Mouse (Mus musculus) Muller cell, postnatal 12 days (primary cell): ENCODE data around the gene Gpr174.
"Not testable (repeated sequence)": the region's sequence is repeated elsewhere in the genome, so short reads cannot be mapped to it uniquely, and the experiment has no call there.

Source experiments
- DNase-seq: peaks from one replicate; pipeline ENCODE4 v3.0.0-alpha.2; 2015; ENCODE audit errors: inconsistent ontology term

The Gpr174 gene

DNA sequence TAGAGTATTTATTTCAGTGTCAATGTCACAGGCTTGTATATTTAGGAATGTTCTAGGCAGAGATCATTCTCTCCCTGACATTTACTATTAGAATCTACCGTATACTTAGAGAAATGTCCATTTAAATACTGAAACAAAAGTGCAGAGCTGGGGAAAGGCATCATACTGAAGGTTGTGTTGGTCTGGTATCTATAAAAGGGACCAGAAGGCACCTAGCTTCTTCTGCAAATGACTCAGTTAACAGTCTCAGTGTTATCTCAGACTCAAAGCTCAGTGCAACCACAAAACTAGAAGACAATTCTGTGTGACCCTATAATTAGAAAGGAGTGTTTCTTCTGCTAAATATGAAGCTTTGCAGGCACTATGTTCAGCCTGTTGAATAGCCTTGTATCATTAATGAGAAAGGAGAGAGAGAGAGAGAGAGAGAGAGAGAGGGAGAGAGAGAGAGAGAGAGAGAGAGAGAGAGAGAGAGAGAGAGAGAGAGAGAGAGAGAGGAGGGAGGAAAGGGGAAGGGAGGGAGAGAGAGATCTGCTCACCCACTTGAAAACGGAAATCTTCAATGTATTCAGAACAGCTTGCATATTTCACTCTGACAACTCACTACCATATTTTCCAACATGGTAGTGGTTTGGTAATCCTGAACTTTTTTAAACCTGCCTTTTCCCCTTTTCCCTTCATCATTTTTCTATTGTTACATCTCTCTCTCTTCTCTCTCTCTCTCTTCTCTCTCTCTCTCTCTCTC lies at the start of gene Gpr174:
Gene Gpr174 (plus strand): TSS at position 393 of the 742 bp plus-strand sequence.
- no peak for DNase-seq

DNA sequence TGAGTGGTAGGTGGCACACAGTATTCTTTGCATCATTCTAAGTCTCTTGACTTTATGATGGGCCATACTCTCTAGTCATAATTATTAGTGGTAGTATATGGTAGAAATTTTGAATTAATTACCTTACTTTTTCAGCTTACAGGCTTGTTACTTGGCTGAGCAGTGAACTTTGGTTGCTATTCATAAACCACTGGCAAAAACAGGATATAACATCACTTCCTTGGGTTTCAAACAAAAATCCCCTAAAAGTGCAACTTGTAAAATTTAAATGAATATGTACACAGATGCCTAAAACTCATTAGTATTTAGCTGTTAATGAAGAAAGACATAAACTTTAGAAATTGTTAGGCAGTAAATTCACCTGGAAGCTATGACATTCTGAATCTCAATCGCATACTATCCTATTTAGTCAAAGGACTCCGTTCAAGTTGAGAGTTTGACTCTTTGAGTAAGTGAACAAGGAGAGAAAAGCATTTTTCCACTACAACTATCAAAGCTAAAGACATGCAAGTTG lies 38.0 kb upstream of the Gpr174 start:
- DNase-seq = no peak

DNA sequence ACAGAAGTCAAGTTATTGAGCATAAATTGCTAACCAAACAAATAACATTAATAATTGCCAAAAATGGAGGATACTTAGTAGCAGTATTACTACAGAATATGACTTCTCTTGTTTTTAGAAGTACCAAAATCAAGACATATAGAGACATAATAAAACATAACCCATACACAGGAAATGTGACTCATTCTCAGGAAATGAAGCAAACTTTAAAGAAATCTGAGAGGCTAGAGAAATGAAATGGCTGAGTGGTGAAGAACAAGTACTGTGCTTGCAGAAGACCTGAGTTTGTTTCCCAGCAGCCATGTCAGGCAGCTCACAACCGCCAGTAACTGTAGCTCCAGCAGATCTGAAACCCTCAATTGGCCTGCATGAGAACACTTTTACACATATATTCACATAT lies 30.8 kb upstream of the Gpr174 start:
- DNase-seq = no peak

DNA sequence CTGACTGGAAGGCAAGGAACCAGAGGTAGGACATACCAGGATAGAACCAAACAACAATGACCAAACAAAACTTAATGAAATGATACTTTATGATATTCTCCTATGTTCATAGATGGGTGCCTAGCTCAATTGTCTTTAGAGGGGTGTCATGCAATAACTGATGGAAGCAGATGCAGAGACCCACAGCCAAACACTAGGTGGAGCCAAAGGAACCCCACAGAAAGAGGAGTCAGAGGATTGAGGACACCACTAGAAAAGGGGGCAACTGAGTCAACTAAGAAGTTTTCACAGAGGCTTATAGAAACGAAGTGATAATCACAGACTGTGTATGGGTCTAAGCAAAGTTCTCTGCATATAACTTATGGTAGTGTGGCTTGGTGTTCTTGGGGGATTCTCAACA lies 24.5 kb upstream of the Gpr174 start:
- no peak for DNase-seq

DNA sequence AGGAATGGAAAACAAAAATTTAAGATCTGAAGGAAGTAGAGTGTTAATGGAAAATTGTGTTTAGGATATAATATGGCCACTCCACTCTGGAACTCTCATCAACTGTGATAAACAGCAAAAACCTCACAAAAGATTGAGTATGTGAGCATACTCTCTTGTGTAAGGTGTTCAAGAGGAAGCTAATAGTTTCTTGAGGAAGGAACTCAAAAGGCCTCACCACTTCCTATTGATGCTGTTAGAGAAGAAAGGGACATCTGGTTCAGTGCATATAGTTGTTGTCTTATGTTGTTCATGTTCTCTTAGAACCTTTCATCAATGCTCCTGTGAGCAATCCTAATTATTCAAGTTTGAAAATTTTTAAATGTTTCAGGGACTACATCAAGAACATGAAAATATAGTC lies 21.0 kb upstream of the Gpr174 start:
- no peak for DNase-seq

DNA sequence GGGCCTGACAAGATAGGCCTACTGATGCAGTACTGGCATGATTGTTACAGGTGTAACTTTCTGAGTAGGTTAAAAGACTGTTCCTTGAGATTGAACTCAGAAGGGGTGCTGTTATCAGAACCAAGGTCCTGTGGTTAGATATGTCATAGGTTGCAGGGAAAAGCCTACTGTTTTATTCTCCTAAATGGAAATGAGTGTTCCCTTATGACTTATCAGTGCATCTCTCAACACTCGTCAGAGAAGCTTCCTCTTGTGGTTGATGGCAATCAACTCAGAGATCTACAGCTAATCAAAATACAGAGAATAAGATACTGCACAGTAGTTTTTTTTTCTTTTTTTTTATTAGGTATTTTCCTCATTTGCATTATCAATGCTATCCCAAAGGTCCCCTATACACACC lies 19.2 kb upstream of the Gpr174 start:
- DNase-seq = no peak

DNA sequence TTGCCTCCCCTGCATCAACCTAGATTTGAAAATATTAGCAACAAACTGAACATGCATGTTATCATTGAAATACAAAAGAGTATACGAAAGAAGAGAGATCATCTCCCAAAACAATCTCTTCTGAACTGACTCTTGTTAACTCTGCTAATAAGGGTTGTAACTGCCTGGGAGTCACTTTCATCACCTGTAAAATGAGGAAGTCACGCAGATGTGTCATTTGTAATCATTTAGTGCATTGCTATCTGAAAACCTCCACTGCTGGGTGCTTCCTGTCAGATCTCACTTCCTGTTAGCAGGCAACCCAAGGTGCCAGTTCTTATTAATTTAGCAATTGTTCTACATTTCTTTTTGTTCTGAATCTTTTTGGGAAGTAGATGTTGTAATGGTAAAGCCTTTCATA lies 5.3 kb upstream of the Gpr174 start:
- no peak for DNase-seq

DNA sequence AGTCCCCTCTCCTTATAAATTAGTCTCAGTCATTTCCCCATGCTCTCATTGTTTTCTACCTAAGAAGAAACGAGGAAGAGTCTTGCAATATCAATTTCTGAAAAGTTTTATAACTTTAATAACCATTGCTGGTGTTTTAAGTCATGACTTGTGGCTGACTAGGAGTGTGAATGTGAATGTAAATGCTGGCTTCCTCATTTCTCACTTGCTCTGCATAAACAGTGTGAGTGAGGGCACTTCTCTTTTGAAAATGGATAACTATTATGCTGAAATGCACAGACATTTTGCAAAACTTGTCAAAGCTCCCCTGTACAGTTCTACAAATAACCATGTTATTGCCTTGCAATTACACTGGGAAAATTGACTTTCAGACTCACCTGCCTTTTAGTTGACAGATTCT lies 8.9 kb downstream of the Gpr174 start:
- DNase-seq = no peak

DNA sequence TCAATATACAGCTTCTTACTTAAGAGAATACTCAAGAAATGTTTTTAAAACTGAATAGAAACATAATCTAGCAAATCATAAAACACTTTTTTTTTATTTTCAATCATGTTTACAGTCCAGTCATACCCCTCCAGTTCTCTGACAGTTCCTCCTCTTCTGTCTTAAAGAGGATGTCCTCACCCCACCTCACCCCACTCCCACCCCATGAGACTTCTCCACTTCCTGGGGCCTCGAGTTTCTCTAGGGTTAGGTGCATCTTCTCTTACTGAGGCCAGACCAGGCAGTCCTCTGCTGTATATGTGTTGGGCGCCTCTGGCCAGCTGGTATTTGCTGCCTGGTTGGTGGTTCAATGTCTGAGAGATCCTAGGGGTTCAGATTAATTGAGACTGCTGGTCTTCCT lies 21.9 kb downstream of the Gpr174 start:
- no peak for DNase-seq

DNA sequence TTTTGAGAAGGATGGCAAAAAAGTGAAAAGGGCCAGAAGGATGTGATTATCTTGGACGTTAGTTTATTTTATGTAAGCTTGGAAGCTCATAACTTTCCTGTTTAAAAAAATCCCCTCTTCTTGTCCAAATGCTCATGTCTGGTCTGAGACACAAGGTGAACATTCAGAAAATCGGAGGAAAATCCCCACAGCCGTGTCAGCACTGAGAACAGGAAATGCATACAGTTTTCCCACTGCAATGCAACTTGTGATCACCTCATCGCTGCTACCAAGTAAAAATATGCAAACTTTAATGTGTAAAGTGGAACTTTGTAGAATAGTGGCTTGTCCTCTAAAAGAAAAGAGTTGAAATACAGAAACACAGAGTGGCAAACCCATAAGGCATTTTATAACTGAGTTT lies 28.5 kb downstream of the Gpr174 start:
- no peak for DNase-seq

DNA sequence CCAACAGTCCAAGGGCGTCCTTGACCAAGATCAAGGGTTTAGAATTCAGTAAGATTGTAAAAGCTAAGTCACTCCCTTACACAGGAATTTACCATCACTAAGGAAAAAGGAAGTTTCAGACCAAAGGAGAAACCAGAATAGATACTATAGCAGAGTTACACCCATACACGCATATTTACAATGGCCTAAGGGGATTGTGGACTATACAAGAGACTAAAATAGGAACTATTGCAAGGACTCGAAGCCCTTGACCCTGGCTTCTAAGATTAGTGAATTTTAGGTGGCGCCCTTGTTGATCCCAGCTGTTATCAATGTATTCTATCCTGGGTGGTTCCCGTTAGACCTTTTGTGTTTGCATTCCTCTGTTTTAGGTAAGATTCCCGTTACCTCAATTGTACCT lies 42.2 kb downstream of the Gpr174 start:
- DNase-seq = not testable (repeated sequence)

DNA sequence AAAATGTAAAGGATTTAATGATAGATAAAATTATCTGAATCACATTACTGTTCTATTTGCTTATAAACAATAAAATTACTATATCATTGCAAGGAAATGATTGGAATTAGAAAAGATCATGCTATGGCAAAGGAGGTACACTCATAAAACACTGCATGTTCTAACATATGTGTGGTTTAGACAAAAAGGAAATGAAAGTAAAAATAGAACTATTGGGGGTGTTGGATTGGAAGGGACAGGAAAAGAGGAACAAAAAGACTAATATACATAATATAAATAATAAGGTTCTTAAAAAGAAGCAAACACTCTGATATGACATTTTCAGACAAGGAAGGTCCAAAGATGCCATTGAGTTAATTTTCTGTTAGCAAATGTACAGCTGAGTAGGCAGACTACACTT lies 43.1 kb downstream of the Gpr174 start:
- no peak for DNase-seq

DNA sequence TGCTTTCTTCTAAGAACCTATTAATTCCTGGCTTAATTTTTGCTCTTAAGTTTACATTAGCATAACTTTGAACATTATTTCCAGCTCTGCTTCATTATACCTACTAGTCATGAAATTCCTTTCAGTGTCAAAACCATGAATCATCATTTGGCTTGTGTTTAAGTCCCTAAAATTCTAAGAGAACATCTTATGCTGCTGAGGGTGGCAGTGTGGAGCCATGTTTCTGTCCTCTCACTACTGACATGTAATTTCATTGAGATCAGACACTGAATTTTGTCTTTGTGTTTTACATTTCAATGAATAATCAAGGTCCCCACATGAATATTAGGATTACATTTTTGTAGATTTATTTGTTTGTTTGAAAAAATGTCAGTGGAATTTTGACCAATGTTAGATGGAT lies 50.8 kb downstream of the Gpr174 start:
- peak; percentile 24 for DNase-seq

DNA sequence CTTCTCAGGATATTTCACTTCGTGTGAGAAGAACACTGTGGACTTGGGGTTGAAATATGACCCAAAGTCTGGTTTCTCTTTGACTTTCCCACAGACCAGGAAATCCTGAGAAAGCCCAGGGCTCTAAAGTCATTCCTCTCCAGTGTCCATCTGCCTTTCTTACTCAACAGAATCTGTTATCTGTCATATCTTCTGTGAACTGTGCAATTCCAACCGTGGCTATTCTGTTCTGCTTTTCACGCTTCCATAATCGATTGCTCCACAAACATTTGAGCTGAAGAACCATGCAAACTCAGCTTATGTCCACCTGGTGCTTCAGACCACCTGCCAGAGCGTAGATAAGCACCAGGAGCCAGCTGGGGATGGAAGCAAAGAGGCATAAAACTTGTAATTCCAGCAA lies 56.9 kb downstream of the Gpr174 start:
- DNase-seq = no peak

DNA sequence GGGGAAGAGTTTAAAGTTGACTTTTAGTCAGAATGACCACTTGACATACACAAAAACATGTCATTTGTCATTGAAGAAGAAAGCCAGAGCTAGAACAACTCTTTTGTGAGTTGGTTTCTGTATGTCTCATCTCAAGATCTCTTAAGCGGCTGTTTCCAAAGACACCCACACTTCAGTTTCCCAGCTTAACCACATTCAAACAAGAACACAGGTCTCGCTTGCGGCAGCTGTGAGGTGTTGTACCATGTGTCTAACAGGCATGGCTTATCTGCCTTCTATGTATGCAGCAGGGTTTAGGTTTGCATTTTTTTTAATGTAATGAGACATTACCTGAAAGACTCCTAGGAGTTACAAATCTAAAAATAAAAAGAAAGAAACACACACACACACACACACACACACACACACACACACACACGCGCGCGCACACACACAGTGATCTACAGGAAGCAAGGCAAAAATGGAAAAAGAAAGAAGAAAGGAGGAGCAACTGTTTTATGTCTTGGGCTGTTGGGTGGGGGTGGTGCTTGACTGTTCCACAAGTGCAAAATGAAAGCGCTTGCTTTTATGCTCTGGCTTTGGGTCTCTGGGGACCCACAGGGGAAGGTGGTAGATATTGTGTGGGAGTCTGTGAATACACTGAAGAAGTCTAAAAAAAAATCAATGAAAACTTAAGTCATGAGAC lies 70.2 kb downstream of the Gpr174 start:
- DNase-seq = no peak

DNA sequence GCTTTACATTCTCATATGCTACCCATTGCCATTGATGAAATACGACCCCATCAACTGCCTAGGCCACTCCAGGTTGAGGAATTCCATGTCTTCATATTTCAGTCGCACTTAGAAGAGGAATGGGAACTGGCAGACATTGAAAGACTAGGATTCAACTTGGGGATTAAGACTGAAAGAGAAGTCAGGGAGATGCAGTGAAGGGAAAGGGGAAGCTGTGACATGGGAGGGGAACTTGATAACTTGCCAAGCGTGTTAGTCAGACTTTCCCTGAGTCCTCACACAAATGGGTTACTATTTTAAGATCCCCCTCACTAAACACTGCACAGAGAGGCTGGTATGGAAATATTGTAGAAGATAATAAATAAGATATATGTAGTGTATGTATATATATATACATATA lies 74.2 kb downstream of the Gpr174 start:
- peak; percentile 12 for DNase-seq

DNA sequence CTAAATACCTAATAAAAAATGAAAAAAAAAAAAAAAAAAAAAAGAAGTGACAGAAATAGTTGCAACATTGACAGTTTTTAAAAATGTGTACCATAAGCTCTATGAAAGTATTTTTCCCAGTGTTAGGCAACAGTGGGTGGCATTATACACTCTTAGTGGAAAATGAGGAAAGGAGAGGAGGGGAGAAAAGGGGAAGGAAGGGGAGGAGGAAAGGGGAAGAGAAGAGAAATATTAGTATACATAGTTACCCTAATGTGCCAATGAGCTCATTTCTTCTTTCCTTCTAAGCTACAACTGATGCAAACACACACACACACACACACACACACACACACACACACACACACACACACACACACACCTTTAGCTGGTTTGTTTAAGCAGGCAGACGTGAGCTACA lies 80.9 kb downstream of the Gpr174 start:
- DNase-seq = no peak

DNA sequence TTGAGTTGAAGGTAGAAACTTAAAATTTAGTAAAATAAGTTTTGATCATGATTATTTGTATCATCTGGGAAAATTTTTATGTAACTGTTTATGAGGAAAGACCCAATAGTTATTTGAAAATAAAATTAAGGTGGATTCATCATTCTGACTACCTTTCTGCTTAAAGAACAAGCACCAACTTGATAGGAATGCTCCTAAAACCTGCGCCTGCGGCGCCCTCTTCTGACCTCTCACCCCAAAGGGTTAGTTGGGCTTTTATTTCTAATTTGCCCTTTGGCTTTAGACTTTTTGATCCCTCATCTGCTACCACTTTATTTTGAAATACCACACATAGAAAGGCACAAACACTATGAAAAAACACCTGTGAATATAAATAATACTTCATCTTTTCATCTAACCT lies 86.3 kb downstream of the Gpr174 start:
- no peak for DNase-seq
